Mouse (Mus musculus): ENCODE results near the gene Rras.
A peak's percentile ranks its signal among the peaks of the same experiment; 100 is the strongest.

Rras gene

GRCm38 (mm10) chr7:45026256-45026655 is 8.5 kb downstream of the Rras start:
- no peak for DNase-seq (ENCODE audit: low spot score)

- no peak for DNase-seq (ENCODE audit: low spot score)
Observed at GRCm38 (mm10) chr7:45027761-45028160, 10.0 kb downstream of the Rras start.

- no peak for DNase-seq (ENCODE audit: low spot score)
Observed at GRCm38 (mm10) chr7:45028351-45028750, 10.6 kb downstream of the Rras start.

- DNase-seq (ENCODE audit: low spot score), result no peak
Observed at GRCm38 (mm10) chr7:45029995-45030394, 12.2 kb downstream of the Rras start.

- no peak for DNase-seq (ENCODE audit: low spot score)
Observed at GRCm38 (mm10) chr7:45030857-45031256, 13.1 kb downstream of the Rras start.

GRCm38 (mm10) chr7:45033722-45034359 is 16.1 kb downstream of the Rras start:
- no peak for DNase-seq (ENCODE audit: low spot score)

GRCm38 (mm10) chr7:45035631-45036030 is 17.9 kb downstream of the Rras start:
- no peak for DNase-seq (ENCODE audit: low spot score)

- no peak for DNase-seq (ENCODE audit: low spot score)
Observed at GRCm38 (mm10) chr7:45036702-45037101, 18.9 kb downstream of the Rras start.

- no peak for DNase-seq (ENCODE audit: low spot score)
Observed at GRCm38 (mm10) chr7:45037720-45038361, 20.1 kb downstream of the Rras start.

- no peak for DNase-seq (ENCODE audit: low spot score)
Observed at GRCm38 (mm10) chr7:45038411-45038810, 20.6 kb downstream of the Rras start.

GRCm38 (mm10) chr7:45040851-45041250 is 23.1 kb downstream of the Rras start:
- DNase-seq (ENCODE audit: low spot score), result no peak

- no peak for DNase-seq (ENCODE audit: low spot score)
Observed at GRCm38 (mm10) chr7:45043307-45043706, 25.5 kb downstream of the Rras start.

GRCm38 (mm10) chr7:45045741-45046140 is 28.0 kb downstream of the Rras start:
- no peak for DNase-seq (ENCODE audit: low spot score)

GRCm38 (mm10) chr7:45046853-45047350 is 29.1 kb downstream of the Rras start:
- no peak for DNase-seq (ENCODE audit: low spot score)

GRCm38 (mm10) chr7:45047491-45047890 is 29.7 kb downstream of the Rras start:
- no peak for DNase-seq (ENCODE audit: low spot score)

- DNase-seq (ENCODE audit: low spot score), result no peak
Observed at GRCm38 (mm10) chr7:45048001-45048890, 30.5 kb downstream of the Rras start.

GRCm38 (mm10) chr7:45048923-45049657 is 31.3 kb downstream of the Rras start:
- DNase-seq (ENCODE audit: low spot score), result no peak

- DNase-seq (ENCODE audit: low spot score), result peak; percentile 60
Observed at GRCm38 (mm10) chr7:45050945-45051600, 33.3 kb downstream of the Rras start.

- no peak for DNase-seq (ENCODE audit: low spot score)
Observed at GRCm38 (mm10) chr7:45051601-45051974, 33.8 kb downstream of the Rras start.

- peak; percentile 55 for DNase-seq (ENCODE audit: low spot score)
Observed at GRCm38 (mm10) chr7:45052181-45052861, 34.6 kb downstream of the Rras start.

- no peak for DNase-seq (ENCODE audit: low spot score)
Observed at GRCm38 (mm10) chr7:45052862-45053116, 35.0 kb downstream of the Rras start, which contains the start of gene Prr12. TSS of gene Prr12 (minus strand) at chr7:45052881.

Data from ovary, postnatal 36 days (tissue).